Mouse (Mus musculus) midbrain, embryonic 11.5 days (tissue): Measurements from ENCODE around the gene Ccno. TPM values are rescaled to one million over a fixed set of nuclear protein-coding genes. Genes with fewer than 3 reads are reported as not detected.
A peak's percentile ranks its signal among the peaks of the same experiment; 100 is the strongest.

Experiments used
- ATAC-seq: fragments of 200-750 bp; cut with Nextera tagmentation; 2 replicates; pipeline ENCODE4 v1.8.0; 2017; ENCODE audit warnings: moderate TSS enrichment, moderate library complexity; ENCODE audit not compliant: low FRiP score
- DNase-seq: peaks from one replicate; pipeline ENCODE4 v3.0.0; 2015; ENCODE audit warnings: low spot score; ENCODE audit errors: missing footprints
- H3K27ac ChIP-seq: fragments of 300-500 bp; sonication (generic); 2 replicates; pipeline ENCODE4 v1.5.1; 2014; ENCODE audit warnings: low read depth, low read length
- H3K27me3 ChIP-seq: fragments of 300-500 bp; sonication (generic); 2 replicates; pipeline ENCODE4 v1.6.1; 2014; ENCODE audit warnings: mild to moderate bottlenecking, low read length, moderate library complexity, mixed read lengths; ENCODE audit not compliant: control insufficient read depth, insufficient read depth
- H3K36me3 ChIP-seq: fragments of 300-500 bp; sonication (generic); 2 replicates; pipeline ENCODE4 v1.6.1; 2014; ENCODE audit warnings: mild to moderate bottlenecking, low read length, moderate library complexity, mixed read lengths; ENCODE audit not compliant: control insufficient read depth, insufficient read depth
- H3K4me1 ChIP-seq: fragments of 300-500 bp; sonication (generic); 2 replicates; pipeline ENCODE4 v1.6.1; 2014; ENCODE audit warnings: low read length; ENCODE audit not compliant: control insufficient read depth, insufficient read depth
- H3K4me2 ChIP-seq: fragments of 300-500 bp; sonication (generic); 2 replicates; pipeline ENCODE4 v1.6.1; 2014; ENCODE audit warnings: mild to moderate bottlenecking, moderate library complexity
- H3K4me3 ChIP-seq: fragments of 300-500 bp; sonication (generic); 2 replicates; pipeline ENCODE4 v1.5.1; 2014; ENCODE audit warnings: low read depth, low read length
- H3K9ac ChIP-seq: fragments of 300-500 bp; sonication (generic); 2 replicates; pipeline ENCODE4 v1.6.1; 2014; ENCODE audit warnings: low read length
- H3K9me3 ChIP-seq: fragments of 300-500 bp; sonication (generic); 2 replicates; pipeline ENCODE4 v1.6.1; 2016; ENCODE audit warnings: low read length; ENCODE audit not compliant: control insufficient read depth
- WGBS: fragments of 180-500 bp; shearing (Covaris S2); extraction: QIAGEN DNeasy Blood & Tissue Kit; methylation state at CpG from one replicate; pipeline ENCODE4 v1.1.7; 2014; 5-methylcytosine and 5-hydroxymethylcytosine counted together
- polyA plus RNA-seq: library from polyadenylated mRNA; unstranded; fragments of >200 nt; fragmentation: Nextera tagmentation; extraction: Ambion mirVana; gene quantifications from 2 replicates; pipeline ENCODE4 v1.2.1, GENCODE M21; 2014

The Ccno gene
- polyA plus RNA-seq, 1 experiment from 2014 or later: 0.68 TPM

GRCm38 (mm10) chr13:113023274-113024143, 35.9 kb downstream of the Ccno start:
- no peaks in the 10 kb centered on the region for H3K4me1 ChIP-seq
- H3K36me3 ChIP-seq: no peaks in the 10 kb centered on the region
- DNase-seq: no peak
- no peak overlapping the region for H3K27ac ChIP-seq
- H3K9me3 ChIP-seq: no peaks in the 10 kb centered on the region
- ATAC-seq: no peak
- 90% methylated on average over 17 of the region's 17 CpGs for WGBS
- H3K27me3 ChIP-seq: no peaks in the 10 kb centered on the region
- no peak overlapping the region for H3K4me2 ChIP-seq
- no peak overlapping the region for H3K4me3 ChIP-seq
- no peak overlapping the region for H3K9ac ChIP-seq

GRCm38 (mm10) chr13:113031351-113031750, 43.7 kb downstream of the Ccno start:
- Histone ChIP-seq H3K4me1 (peaks cover 6% of the 10 kb centered on the region; the same call in 1 of the 2 replicates), H3K9ac (peak overlapping the region; percentile 76; the same call in 1 of the 2 replicates), H3K36me3 (no peaks in the 10 kb centered on the region), H3K4me2 (peak overlapping the region; percentile 90), H3K27ac (no peak overlapping the region), H3K27me3 (peaks cover 32% of the 10 kb centered on the region), H3K9me3 (no peaks in the 10 kb centered on the region), H3K4me3 (peak overlapping the region; percentile 43)
- 3% methylated on average over 7 of the region's 7 CpGs for WGBS
- ATAC-seq: peak; percentile 18
- DNase-seq: peak; percentile 95

DNA sequence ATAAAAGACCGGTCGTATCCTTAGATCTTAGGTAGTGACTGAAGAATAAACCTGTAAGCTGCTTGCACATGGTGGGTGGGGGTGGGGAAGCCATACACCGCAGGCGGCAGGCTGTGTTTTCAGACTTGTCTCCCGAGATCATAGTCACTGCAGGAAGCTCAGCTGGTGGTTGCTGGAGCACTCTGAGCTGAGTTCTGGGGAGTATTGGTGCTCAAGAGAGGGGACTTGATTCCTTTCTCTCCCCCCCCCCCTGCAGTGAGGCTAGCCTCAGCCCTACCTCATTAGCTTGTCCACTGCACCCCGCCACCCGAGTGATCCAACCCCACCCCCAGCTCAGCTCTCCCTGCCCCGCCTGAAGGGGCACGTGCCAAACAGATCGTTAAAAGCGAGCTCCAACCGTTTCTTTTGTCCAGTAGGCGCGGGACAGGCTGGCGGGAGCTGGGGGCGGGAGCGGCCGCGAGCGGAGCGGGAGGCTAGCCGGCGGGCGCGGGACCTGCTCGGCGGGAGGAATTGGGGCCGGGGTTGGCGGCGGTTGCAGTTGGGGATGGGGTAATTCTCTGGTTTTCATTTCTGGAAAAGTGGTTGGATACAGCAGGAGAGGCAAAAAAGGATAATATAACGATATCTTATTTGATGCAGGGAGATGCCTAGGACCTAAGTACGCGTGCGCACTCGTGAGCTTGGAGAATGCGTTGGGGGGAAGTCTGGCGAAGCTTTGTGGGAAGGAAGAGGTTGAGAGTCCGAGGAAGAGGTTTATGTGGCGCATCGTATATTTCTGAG, 44.4 kb downstream of the Ccno start:
- DNase-seq: peak; percentile 98
- ATAC-seq: peak; percentile 74
- Histone ChIP-seq H3K4me2 (peak overlapping the region; percentile 90), H3K9ac (peak overlapping the region; percentile 76), H3K27me3 (peaks cover 32% of the 10 kb centered on the region), H3K36me3 (no peaks in the 10 kb centered on the region), H3K9me3 (no peaks in the 10 kb centered on the region), H3K4me1 (peaks cover 6% of the 10 kb centered on the region; the same call in 1 of the 2 replicates), H3K4me3 (peak overlapping the region; percentile 43), H3K27ac (no peak overlapping the region)
- 1% methylated on average over 40 of the region's 40 CpGs for WGBS

GRCm38 (mm10) chr13:113032831-113033230, 45.2 kb downstream of the Ccno start:
- no peak overlapping the region for H3K9ac ChIP-seq
- DNase-seq (peak; percentile 88), ATAC-seq (no peak)
- H3K9me3 ChIP-seq: no peaks in the 10 kb centered on the region
- H3K4me3 ChIP-seq: no peak overlapping the region
- H3K4me2 ChIP-seq: no peak overlapping the region
- no peak overlapping the region for H3K27ac ChIP-seq
- peaks cover 6% of the 10 kb centered on the region; the same call in 1 of the 2 replicates for H3K4me1 ChIP-seq
- peaks cover 32% of the 10 kb centered on the region for H3K27me3 ChIP-seq
- no peaks in the 10 kb centered on the region for H3K36me3 ChIP-seq

DNA sequence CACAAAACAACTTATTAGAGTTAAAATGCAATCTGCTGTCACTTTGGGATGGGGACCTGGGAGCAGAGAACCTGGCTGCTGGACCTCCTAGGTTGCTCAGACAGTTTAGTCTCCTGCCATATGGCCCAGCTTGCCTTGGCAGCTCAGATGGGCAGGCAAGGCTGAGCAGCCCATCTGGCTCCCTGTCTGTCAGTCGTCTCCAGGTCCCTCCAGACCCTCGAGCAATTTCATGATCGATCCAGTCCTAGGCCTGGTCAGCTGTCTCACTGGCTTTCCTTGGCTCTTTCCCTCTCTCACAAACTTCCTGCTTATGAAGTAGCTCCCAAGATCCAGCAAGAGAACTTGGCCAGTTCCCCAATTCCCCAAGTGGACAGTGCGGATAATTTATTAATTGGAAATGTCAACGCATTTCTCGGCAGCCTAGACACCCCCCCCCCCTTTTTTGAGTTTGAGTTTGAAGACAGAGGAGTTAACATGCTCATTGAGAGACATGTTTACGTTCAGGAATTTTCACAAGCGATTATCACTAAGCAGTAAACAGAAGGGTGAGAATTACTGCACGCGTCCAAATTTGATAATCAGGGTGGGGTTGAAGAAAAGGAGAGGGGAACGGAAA, 46.8 kb downstream of the Ccno start:
- H3K9me3 ChIP-seq: no peaks in the 10 kb centered on the region
- H3K4me3 ChIP-seq: peak overlapping the region; percentile 49
- H3K27ac ChIP-seq: no peak overlapping the region
- DNase-seq (peak; percentile 97), ATAC-seq (no peak)
- 2% methylated on average over 11 of the region's 11 CpGs for WGBS
- peak overlapping the region; percentile 10; the same call in 1 of the 2 replicates for H3K9ac ChIP-seq
- peak overlapping the region; percentile 78 for H3K4me2 ChIP-seq
- H3K4me1 ChIP-seq: peaks cover 6% of the 10 kb centered on the region; the same call in 1 of the 2 replicates
- peaks cover 32% of the 10 kb centered on the region for H3K27me3 ChIP-seq
- H3K36me3 ChIP-seq: no peaks in the 10 kb centered on the region

DNA sequence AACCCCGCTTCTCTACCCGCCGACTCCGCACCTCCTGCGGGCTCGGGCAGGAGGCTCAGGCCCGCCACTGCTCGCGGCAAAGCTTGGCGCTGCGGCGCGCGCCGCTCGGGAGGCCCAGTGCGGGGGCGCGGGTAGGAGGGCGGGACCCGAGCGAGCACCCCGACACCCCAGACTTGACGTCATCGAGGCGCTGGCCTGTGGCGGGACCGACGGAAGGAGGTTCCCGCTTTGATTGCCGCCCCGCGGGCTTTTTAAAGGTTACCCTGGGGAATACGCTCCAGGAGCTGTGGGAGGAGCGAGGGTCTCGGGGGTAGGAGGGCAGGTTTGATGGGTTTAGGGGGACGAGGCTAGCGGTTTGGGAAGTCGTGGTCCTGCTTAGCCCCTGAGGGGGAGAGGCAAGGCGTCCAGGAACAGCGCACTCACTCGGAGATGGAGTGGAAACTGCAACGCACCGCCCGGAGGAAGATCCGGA, 47.4 kb downstream of the Ccno start, which contains the start of gene Cdc20b:
Gene Cdc20b (plus strand): TSS at position 162 of the 472 bp plus-strand sequence.
- peaks cover 32% of the 10 kb centered on the region for H3K27me3 ChIP-seq

DNA sequence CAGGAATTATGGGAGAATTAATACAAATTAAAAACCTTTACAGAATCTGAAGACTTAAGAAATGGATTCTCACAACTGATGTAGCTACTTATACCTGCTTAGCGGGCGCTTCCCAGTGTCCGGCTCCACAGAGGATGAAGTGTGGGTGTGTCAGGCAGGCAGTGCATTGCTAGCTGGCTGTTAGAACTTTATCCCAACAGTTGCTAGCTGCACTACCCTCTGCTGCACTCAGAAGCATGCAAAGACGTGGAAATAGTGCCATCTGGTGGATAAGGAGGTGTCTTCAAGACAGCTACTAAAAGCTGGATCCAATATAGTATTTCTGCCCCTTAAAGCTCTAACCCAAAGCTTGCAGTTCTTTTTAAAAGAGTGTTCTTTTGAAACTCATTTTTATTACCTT, 48.2 kb downstream of the Ccno start:
- WGBS: 0% methylated on average over 4 of the region's 4 CpGs

More for the DNA sequence above, 47.4 kb downstream of the Ccno start, which contains the start of gene Cdc20b:
- WGBS: under 1% methylated on average over 46 of the region's 46 CpGs
- H3K4me1 ChIP-seq: peaks cover 6% of the 10 kb centered on the region; the same call in 1 of the 2 replicates
- H3K27ac ChIP-seq: no peak within 1 kb of the TSS
- peak within 1 kb of the TSS; percentile 49 for H3K4me3 ChIP-seq
- ATAC-seq (peak; percentile 28; the same call in 1 of the 2 replicates), DNase-seq (peak; percentile 97)
- H3K36me3 ChIP-seq: no peaks in the 10 kb centered on the region
- peak within 1 kb of the TSS; percentile 78 for H3K4me2 ChIP-seq
- no peaks in the 10 kb centered on the region for H3K9me3 ChIP-seq
- H3K9ac ChIP-seq: peak within 1 kb of the TSS; percentile 10; the same call in 1 of the 2 replicates

More for the DNA sequence above, 48.2 kb downstream of the Ccno start:
- no peaks in the 10 kb centered on the region for H3K36me3 ChIP-seq
- no peak overlapping the region for H3K9ac ChIP-seq
- peaks cover 32% of the 10 kb centered on the region for H3K27me3 ChIP-seq
- peak overlapping the region; percentile 78 for H3K4me2 ChIP-seq
- DNase-seq: peak; percentile 97
- H3K27ac ChIP-seq: no peak overlapping the region
- peak overlapping the region; percentile 49 for H3K4me3 ChIP-seq
- ATAC-seq: peak; percentile 78
- no peaks in the 10 kb centered on the region for H3K9me3 ChIP-seq
- H3K4me1 ChIP-seq: peaks cover 6% of the 10 kb centered on the region; the same call in 1 of the 2 replicates
